In the genomic region with DNA sequence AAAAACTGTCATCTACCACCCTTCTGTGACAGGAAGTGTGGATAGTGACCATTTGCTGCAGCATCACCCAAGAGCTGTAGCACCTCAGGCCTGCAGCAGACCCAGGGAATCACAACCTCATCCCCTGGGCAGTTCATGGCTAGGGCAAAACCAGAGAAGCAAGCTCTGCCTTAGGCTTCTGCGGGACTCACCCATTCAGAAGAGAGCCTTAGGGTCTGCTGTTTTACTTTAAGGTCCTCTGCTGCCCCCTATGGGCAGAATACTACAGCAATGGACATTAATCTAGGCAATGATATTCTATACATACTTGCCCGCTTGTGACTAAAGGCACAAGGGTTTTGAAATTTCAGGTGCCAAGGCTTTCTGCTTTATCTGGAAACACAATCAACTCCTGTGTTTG, we compare ENCODE assay signal across 9 mouse cellular contexts. TPM values are rescaled to one million over a fixed set of nuclear protein-coding genes. Genes with fewer than 3 reads are reported as not detected.
A peak's percentile ranks its signal among the peaks of the same experiment; 100 is the strongest.
DNase-seq lines count a peak whose midpoint lies in the region; ATAC-seq and TF ChIP-seq lines count a peak whose summit lies in the region.
"Had no signal": no experiment of that assay in that cellular context is flagged by ENCODE, and none has a peak within 500 bp of the region (broad histone marks: within the 10 kb centered on the region; RNA-seq: fewer than 3 reads in every experiment).

No protein-coding gene starts in this region.

- H3K4me1 ChIP-seq in forebrain, embryonic 16.5 days (replicated peaks; ENCODE audit: control insufficient read depth, insufficient read depth, low read length): no peaks in the 10 kb centered on the region

- ATAC-seq in Patski: peak; percentile 57
- ATAC-seq in forebrain, embryonic 16.5 days: peak; percentile 80
- ATAC-seq in megakaryocyte-erythroid progenitor cell, adult 5-6 weeks (replicated peaks; ENCODE audit: low FRiP score, low TSS enrichment, poor library complexity, severe bottlenecking): peak; percentile 68; the same call in 1 of the 2 replicates
- no peak for ATAC-seq in erythroid progenitor cell, adult 5-6 weeks (replicated peaks; ENCODE audit: low FRiP score, poor library complexity, severe bottlenecking)

- in situ Hi-C loops in Patski (cut with MboI; ENCODE audit: low pct_unique_long_range_greater_than_20kb): loop anchor here (5.0 kb wide), 1 partner anchor 157 kb away; no protein-coding TSS in a partner anchor

- no peak overlapping the region for H3K27ac ChIP-seq in forebrain, embryonic 16.5 days (ENCODE audit: low read length)
- H3K27ac ChIP-seq: macrophage had no signal

- TF ChIP-seq CTCF in Patski (IDR thresholded peaks at IDR 0.05): peak; percentile 83

- POLR2A ChIA-PET in Patski (lab: Charles Lee): interaction anchor here (1.1 kb wide), 1 partner anchor 158 kb away, joined by 3 read pairs; no protein-coding TSS in a partner anchor

- H3K9ac ChIP-seq in forebrain, embryonic 16.5 days (replicated peaks; ENCODE audit: low read depth, low read length): no peak overlapping the region

- no peak overlapping the region for H3K4me2 ChIP-seq in forebrain, embryonic 16.5 days (ENCODE audit: low read length)

- no peaks in the 10 kb centered on the region for H3K36me3 ChIP-seq in forebrain, embryonic 16.5 days (ENCODE audit: control insufficient read depth, insufficient read depth)

- DNase-seq in Patski (ENCODE audit: low read depth, low spot score): peak; percentile 43
- DNase-seq in cerebellum, adult 11-12 months: peak; percentile 25
- DNase-seq in hindlimb bud, embryonic 11.5 days (ENCODE audit: extremely low spot score, low read depth, low spot score): peak; percentile 96
- peak; percentile 78 for DNase-seq in left cerebral cortex, adult 11 months (ENCODE audit: low spot score)
- DNase-seq in right cerebral cortex, postnatal 36 days (ENCODE audit: low spot score in 2 of 2): peak; percentile 72 to 75

- 15% methylated on average over 2 of the region's 2 CpGs for WGBS in forebrain, embryonic 16.5 days

- peaks cover 8% of the 10 kb centered on the region for H3K27me3 ChIP-seq in Patski
- H3K27me3 ChIP-seq in forebrain, embryonic 16.5 days (replicated peaks; ENCODE audit: control insufficient read depth, insufficient read depth, low read length): no peaks in the 10 kb centered on the region

- CTCF ChIA-PET in Patski (lab: Charles Lee): interaction anchor here (1.0 to 5.0 kb wide), 16 partner anchors 9 to 253 kb away, joined by 3 to 53 read pairs (median 4); no protein-coding TSS in a partner anchor

- H3K4me3 ChIP-seq in forebrain, embryonic 16.5 days (replicated peaks; ENCODE audit: low read length): no peak overlapping the region

- no peaks in the 10 kb centered on the region for H3K9me3 ChIP-seq in forebrain, embryonic 16.5 days (ENCODE audit: control insufficient read depth, low read length)

RNA-seq across cellular contexts. Expression of gene Sh3gl3, which starts 54.4 kb away (rescaled TPM):
- 4.8 TPM for polyA plus RNA-seq in Patski (2021)
- polyA plus RNA-seq in forebrain, embryonic 16.5 days (2015; fragmentation: Nextera tagmentation; extraction: Ambion mirVana): 59.4 and 63.4 TPM in 2 replicates
- total RNA-seq in megakaryocyte-erythroid progenitor cell, adult 5-6 weeks (2014; fragmentation: Nextera tagmentation): not detected in 2 replicates
- not detected in 2 replicates for total RNA-seq in megakaryocyte-erythroid progenitor cell, adult 5-6 weeks (2017)
- not detected in 2 replicates for total RNA-seq in erythroid progenitor cell, adult 5-6 weeks (2015; ENCODE audit: low replicate concordance)
- not detected in 2 replicates for total RNA-seq in erythroid progenitor cell, adult 5-6 weeks (2017; ENCODE audit: low replicate concordance)
- polyA plus RNA-seq: macrophage had no signal

Comparison
In these comparisons a context has a peak if more than half of its experiments do, and no peak if none do; other contexts are left out.
1. DNase-seq: peak in every context shown above with its lines; median percentile 96 in hindlimb bud, embryonic 11.5 days; 78 in left cerebral cortex, adult 11 months; 74 in right cerebral cortex, postnatal 36 days; 43 in Patski; 25 in cerebellum, adult 11-12 months.